Mouse (Mus musculus) small intestine, adult 2 months (tissue): Measurements from ENCODE around the gene Mfsd2a. TPM values are rescaled to one million over a fixed set of nuclear protein-coding genes. Genes with fewer than 3 reads are reported as not detected.

ENCODE experiments used
- H3K27ac ChIP-seq: fragments of 200-500 bp; 2 replicates; pipeline ENCODE4 v1.5.1; 2012; ENCODE audit warnings: low read depth, low read length, control low read depth, inconsistent platforms; ENCODE audit not compliant: insufficient read depth
- H3K27me3 ChIP-seq: fragments of 200-500 bp; 2 replicates; pipeline ENCODE4 v1.6.1; 2012; ENCODE audit warnings: mild to moderate bottlenecking, moderate library complexity, low read length, inconsistent platforms; ENCODE audit not compliant: control insufficient read depth, insufficient read depth
- H3K36me3 ChIP-seq: fragments of 200-500 bp; 2 replicates; pipeline ENCODE4 v1.6.1; 2012; ENCODE audit warnings: mild to moderate bottlenecking, low read length, control low read depth, inconsistent platforms; ENCODE audit not compliant: control insufficient read depth, insufficient read depth
- H3K4me1 ChIP-seq: fragments of 200-500 bp; 2 replicates; pipeline ENCODE4 v1.6.1; 2012; ENCODE audit warnings: low read length, inconsistent platforms, mixed read lengths; ENCODE audit not compliant: control insufficient read depth, insufficient read depth, insufficient read length
- H3K4me3 ChIP-seq: fragments of 200-500 bp; 2 replicates; pipeline ENCODE4 v1.5.1; 2012; ENCODE audit warnings: low read depth, mild to moderate bottlenecking, control low read depth, inconsistent platforms, low read length, moderate library complexity
- CTCF ChIP-seq: fragments of 200-500 bp; IDR thresholded peaks from 2 replicates; pipeline ENCODE4 v1.5.1; 2012; ENCODE audit warnings: low read depth, mild to moderate bottlenecking, control low read depth, inconsistent platforms, low read length, moderate library complexity, mixed read lengths; ENCODE audit not compliant: insufficient replicate concordance, insufficient read length; ENCODE audit errors: extremely low read depth
- POLR2A ChIP-seq: fragments of 200-500 bp; IDR thresholded peaks from 2 replicates; pipeline ENCODE4 v1.6.1; 2012; ENCODE audit warnings: low read depth, mild to moderate bottlenecking, control low read depth, inconsistent platforms, low read length, moderate library complexity
- WGBS: fragments of 180-500 bp; shearing (Covaris S2); methylation state at CpG from one replicate; pipeline ENCODE4 v1.1.7; 2018; 5-methylcytosine and 5-hydroxymethylcytosine counted together
- polyA plus RNA-seq: library from polyadenylated mRNA; depleted of rRNA; stranded (reverse); fragments of >200 nt; gene quantifications from 2 replicates; pipeline ENCODE4 v1.2.3, GENCODE M21; 2012

Gene Mfsd2a
- polyA plus RNA-seq, 1 experiment = 28.0 TPM

- WGBS = 88% methylated on average over 3 of the region's 3 CpGs
- peaks cover 15% of the 10 kb centered on the region for H3K4me1 ChIP-seq
- no peak overlapping the region for H3K27ac ChIP-seq
- H3K27me3 ChIP-seq = no peaks in the 10 kb centered on the region
- H3K4me3 ChIP-seq = no peak overlapping the region
- no peak for TF ChIP-seq CTCF
- H3K36me3 ChIP-seq = no peaks in the 10 kb centered on the region
These were observed 23.5 kb downstream of the Mfsd2a start for GRCm38 (mm10) chr4:122937489-122937888.

GRCm38 (mm10) chr4:122935466-122936099, 25.4 kb downstream of the Mfsd2a start:
- TF ChIP-seq CTCF (no peak), POLR2A (no peak)
- WGBS = 26% methylated on average over 9 of the region's 9 CpGs

GRCm38 (mm10) chr4:122933857-122934256, 27.1 kb downstream of the Mfsd2a start:
- no peaks in the 10 kb centered on the region for H3K27me3 ChIP-seq
- peak overlapping the region; percentile 82 for H3K27ac ChIP-seq
- H3K4me1 ChIP-seq = peaks cover 15% of the 10 kb centered on the region
- H3K4me3 ChIP-seq = no peak overlapping the region
- TF ChIP-seq POLR2A (no peak), CTCF (no peak)
- no peaks in the 10 kb centered on the region for H3K36me3 ChIP-seq
- 45% methylated on average over 3 of the region's 3 CpGs for WGBS

More at GRCm38 (mm10) chr4:122935466-122936099, 25.4 kb downstream of the Mfsd2a start:
- H3K4me1 ChIP-seq = peaks cover 15% of the 10 kb centered on the region
- H3K4me3 ChIP-seq = no peak overlapping the region
- no peaks in the 10 kb centered on the region for H3K36me3 ChIP-seq
- no peaks in the 10 kb centered on the region for H3K27me3 ChIP-seq
- H3K27ac ChIP-seq = peak overlapping the region; percentile 48; the same call in 1 of the 2 replicates

- TF ChIP-seq CTCF (no peak), POLR2A (no peak)
- Histone ChIP-seq H3K27ac (peak overlapping the region; percentile 82), H3K27me3 (no peaks in the 10 kb centered on the region), H3K4me3 (0 out of 2 replicates have a peak overlapping the region, but pooled peaks have one; percentile 14), H3K36me3 (no peaks in the 10 kb centered on the region), H3K4me1 (peaks cover 15% of the 10 kb centered on the region)
- 41% methylated on average over 3 of the region's 3 CpGs for WGBS
These were observed 27.9 kb downstream of the Mfsd2a start for GRCm38 (mm10) chr4:122933051-122933591.

GRCm38 (mm10) chr4:122932239-122932978, 28.6 kb downstream of the Mfsd2a start:
- H3K27ac ChIP-seq = peak overlapping the region; percentile 55
- 70% methylated on average over 8 of the region's 8 CpGs for WGBS

GRCm38 (mm10) chr4:122930939-122931590, 29.9 kb downstream of the Mfsd2a start:
- TF ChIP-seq CTCF (no peak), POLR2A (no peak)
- Histone ChIP-seq H3K4me3 (no peak overlapping the region), H3K27ac (no peak overlapping the region), H3K36me3 (no peaks in the 10 kb centered on the region), H3K4me1 (peaks cover 14% of the 10 kb centered on the region), H3K27me3 (no peaks in the 10 kb centered on the region)
- WGBS = 92% methylated on average over 2 of the region's 2 CpGs

More at GRCm38 (mm10) chr4:122932239-122932978, 28.6 kb downstream of the Mfsd2a start:
- Histone ChIP-seq H3K4me1 (peaks cover 15% of the 10 kb centered on the region), H3K36me3 (no peaks in the 10 kb centered on the region), H3K4me3 (no peak overlapping the region), H3K27me3 (no peaks in the 10 kb centered on the region)
- TF ChIP-seq CTCF = no peak
- no peak for TF ChIP-seq POLR2A
